8 mouse cellular contexts compared by ENCODE assay signal in the genomic region with DNA sequence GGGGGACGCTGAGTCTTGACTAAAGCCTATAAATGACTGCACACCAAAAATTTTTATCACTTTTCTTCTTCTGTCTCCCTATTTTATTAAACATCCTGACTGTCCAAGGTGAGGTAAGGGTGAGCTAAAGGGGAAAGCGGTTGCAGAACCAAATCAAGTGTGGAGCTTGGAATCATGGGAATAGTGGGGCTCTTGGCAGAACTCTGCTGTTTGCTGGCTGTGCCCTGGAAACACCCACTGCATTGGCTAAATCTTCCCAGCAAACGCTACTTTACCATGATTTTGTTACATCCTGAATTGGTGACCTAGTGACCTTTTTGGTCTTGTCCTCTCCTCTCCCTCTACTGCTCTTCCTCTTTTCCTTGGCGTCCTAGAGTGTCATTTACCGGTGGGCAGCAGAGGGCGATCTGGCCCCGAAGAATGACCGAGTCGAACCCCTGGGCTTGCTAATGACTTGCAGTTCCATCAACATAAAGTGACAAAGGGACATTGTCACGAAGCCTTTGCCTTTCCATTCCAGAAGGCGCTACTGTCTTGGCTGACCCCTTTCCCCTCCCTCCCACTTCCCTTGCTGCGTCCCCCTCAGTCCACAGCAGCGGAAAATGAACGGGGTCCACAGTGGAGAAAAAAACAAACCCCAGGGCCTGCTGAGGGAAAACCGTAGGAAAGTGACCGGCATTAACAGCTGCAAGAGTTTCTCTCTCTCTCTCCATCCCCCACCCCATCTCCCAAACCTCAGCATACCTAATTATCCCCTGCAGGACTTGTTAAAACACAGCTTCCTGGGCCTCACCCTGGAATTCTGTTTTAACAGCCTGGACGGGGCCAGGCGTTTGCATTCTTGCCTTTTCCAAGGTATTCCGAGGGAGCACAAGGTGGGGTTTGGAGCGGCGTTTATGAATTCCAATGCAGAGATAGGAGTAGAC. TPM values are rescaled to one million over a fixed set of nuclear protein-coding genes. Genes with fewer than 3 reads are reported as not detected.
DNase-seq lines count a peak whose midpoint lies in the region; ATAC-seq and TF ChIP-seq lines count a peak whose summit lies in the region.

No protein-coding gene starts in this region.

- TF ChIP-seq CTCF in bone marrow macrophage, adult 2 months (IDR thresholded peaks at IDR 0.05; ENCODE audit: low read depth, low read length) = peak; percentile 63

- no peak overlapping the region for H3K4me3 ChIP-seq in bone marrow macrophage, adult 2 months (ENCODE audit: insufficient read depth, low read length)
- peak overlapping the region; percentile 31 for H3K4me3 ChIP-seq in embryonic facial prominence, embryonic 15.5 days (replicated peaks)
- peak overlapping the region; percentile 28 for H3K4me3 ChIP-seq in kidney, embryonic 15.5 days (replicated peaks)
- no peak overlapping the region for H3K4me3 ChIP-seq in stomach, embryonic 14.5 days (ENCODE audit: low read depth, low read length)

- H3K4me2 ChIP-seq in embryonic facial prominence, embryonic 15.5 days (replicated peaks) = peak overlapping the region; percentile 52
- H3K4me2 ChIP-seq in kidney, embryonic 15.5 days = peak overlapping the region; percentile 60
- peak overlapping the region; percentile 43 for H3K4me2 ChIP-seq in stomach, embryonic 14.5 days (replicated peaks; ENCODE audit: low read depth, low read length)

- no peak overlapping the region for H3K27ac ChIP-seq in bone marrow macrophage, adult 2 months (ENCODE audit: insufficient read depth, low read depth, low read length)
- H3K27ac ChIP-seq in embryonic facial prominence, embryonic 15.5 days (replicated peaks) = peak overlapping the region; percentile 53; the same call in 1 of the 2 replicates
- peak overlapping the region; percentile 75 for H3K27ac ChIP-seq in kidney, embryonic 15.5 days
- no peak overlapping the region for H3K27ac ChIP-seq in stomach, embryonic 14.5 days (ENCODE audit: low read length)

- H3K9ac ChIP-seq in embryonic facial prominence, embryonic 15.5 days = no peak overlapping the region
- no peak overlapping the region; the same call in 1 of the 2 replicates for H3K9ac ChIP-seq in kidney, embryonic 15.5 days
- no peak overlapping the region; the same call in 1 of the 2 replicates for H3K9ac ChIP-seq in stomach, embryonic 14.5 days (replicated peaks; ENCODE audit: low read depth, low read length)

- no peaks in the 10 kb centered on the region for H3K4me1 ChIP-seq in bone marrow macrophage, adult 2 months (ENCODE audit: control insufficient read depth, insufficient read depth, low read length)
- H3K4me1 ChIP-seq in embryonic facial prominence, embryonic 15.5 days = peaks cover 14% of the 10 kb centered on the region
- peaks cover 23% of the 10 kb centered on the region for H3K4me1 ChIP-seq in kidney, embryonic 15.5 days
- 0 out of 2 replicates have a peak, but pooled peaks cover 13% of the 10 kb centered on the region for H3K4me1 ChIP-seq in stomach, embryonic 14.5 days (ENCODE audit: control insufficient read depth, insufficient read depth, low read length)

- H3K36me3 ChIP-seq in embryonic facial prominence, embryonic 15.5 days = no peaks in the 10 kb centered on the region
- H3K36me3 ChIP-seq in kidney, embryonic 15.5 days = no peaks in the 10 kb centered on the region
- no peaks in the 10 kb centered on the region for H3K36me3 ChIP-seq in stomach, embryonic 14.5 days (ENCODE audit: control insufficient read depth, insufficient read depth, low read length)

- no peaks in the 10 kb centered on the region for H3K27me3 ChIP-seq in embryonic facial prominence, embryonic 15.5 days
- H3K27me3 ChIP-seq in kidney, embryonic 15.5 days = no peaks in the 10 kb centered on the region
- H3K27me3 ChIP-seq in stomach, embryonic 14.5 days (ENCODE audit: control insufficient read depth, insufficient read depth, low read length) = no peaks in the 10 kb centered on the region

- TF ChIP-seq POLR2A in bone marrow macrophage, adult 2 months (IDR thresholded peaks at IDR 0.05; ENCODE audit: borderline replicate concordance, low read depth, low read length) = no peak

- 7% methylated on average over 21 of the region's 21 CpGs for WGBS in embryonic facial prominence, embryonic 15.5 days
- 4% methylated on average over 21 of the region's 21 CpGs for WGBS in kidney, embryonic 15.5 days
- 10% methylated on average over 21 of the region's 21 CpGs for WGBS in stomach, embryonic 14.5 days

- peak; percentile 25 for DNase-seq in 3134 (ENCODE audit: extremely low read depth, insufficient read length, low spot score)
- DNase-seq in heart, adult 9 months (ENCODE audit: low spot score in 2 of 2) = peak; percentile 38 to 71
- DNase-seq in liver = peak; percentile 66
- DNase-seq in naive thymus-derived CD4-positive, alpha-beta T cell, adult 2 months (ENCODE audit: low read depth) = peak; percentile 24

- H3K9me3 ChIP-seq in embryonic facial prominence, embryonic 15.5 days (replicated peaks) = no peaks in the 10 kb centered on the region
- H3K9me3 ChIP-seq in kidney, embryonic 15.5 days (replicated peaks) = no peaks in the 10 kb centered on the region
- H3K9me3 ChIP-seq in stomach, embryonic 14.5 days (ENCODE audit: control insufficient read depth, low read depth, low read length) = no peaks in the 10 kb centered on the region

- peak; percentile 4; the same call in 1 of the 2 replicates for ATAC-seq in embryonic facial prominence, embryonic 15.5 days (ENCODE audit: insufficient number of reproducible peaks, low FRiP score, low TSS enrichment, low read depth)
- ATAC-seq in kidney, embryonic 15.5 days (replicated peaks; ENCODE audit: low FRiP score) = peak; percentile 83
- peak; percentile 56; the same call in 1 of the 2 replicates for ATAC-seq in stomach, embryonic 14.5 days (ENCODE audit: insufficient number of reproducible peaks, insufficient read depth, low FRiP score, low read depth)

RNA-seq across cellular contexts. Expression of a gene that starts 29.7 kb away (rescaled TPM):
- 9.2 and 12.7 TPM in 2 replicates for polyA plus RNA-seq in bone marrow macrophage, adult 2 months (2012; ENCODE audit: insufficient read depth, insufficient read length, missing spikeins)
- 17.2 and 19.5 TPM in 2 replicates for polyA plus RNA-seq in embryonic facial prominence, embryonic 15.5 days (2015; fragmentation: Nextera tagmentation; extraction: Ambion mirVana)
- polyA plus RNA-seq in kidney, embryonic 15.5 days (2015; fragmentation: Nextera tagmentation; extraction: Ambion mirVana) = 16.9 TPM in 2 replicates
- 25.3 and 25.7 TPM in 2 replicates for polyA plus RNA-seq in stomach, embryonic 14.5 days (2014; fragmentation: Nextera tagmentation; extraction: Ambion mirVana)

Comparison
In these comparisons a context has a peak if more than half of its experiments do, and no peak if none do; other contexts are left out.
1. H3K27ac ChIP-seq: peak in embryonic facial prominence, embryonic 15.5 days (single experiment) and kidney, embryonic 15.5 days (single experiment); none in bone marrow macrophage, adult 2 months (single experiment) and stomach, embryonic 14.5 days (single experiment).
2. H3K4me3 ChIP-seq: peak in embryonic facial prominence, embryonic 15.5 days (single experiment) and kidney, embryonic 15.5 days (single experiment); none in bone marrow macrophage, adult 2 months (single experiment) and stomach, embryonic 14.5 days (single experiment).
3. ATAC-seq: peak in every context shown above with its lines; median percentile 83 in kidney, embryonic 15.5 days; 56 in stomach, embryonic 14.5 days; 4 in embryonic facial prominence, embryonic 15.5 days.
4. Peak in every context shown above with its lines, with median percentiles within 50 percentile points of each other: DNase-seq and H3K4me2 ChIP-seq.